Mouse (Mus musculus): ENCODE measurements around the gene Disc1. TPM values are rescaled to one million over a fixed set of nuclear protein-coding genes. Genes with fewer than 3 reads are reported as not detected.

Gene Disc1
- total RNA-seq, 2 experiments from 2014 or later = 1.9 to 3.1 TPM

DNA sequence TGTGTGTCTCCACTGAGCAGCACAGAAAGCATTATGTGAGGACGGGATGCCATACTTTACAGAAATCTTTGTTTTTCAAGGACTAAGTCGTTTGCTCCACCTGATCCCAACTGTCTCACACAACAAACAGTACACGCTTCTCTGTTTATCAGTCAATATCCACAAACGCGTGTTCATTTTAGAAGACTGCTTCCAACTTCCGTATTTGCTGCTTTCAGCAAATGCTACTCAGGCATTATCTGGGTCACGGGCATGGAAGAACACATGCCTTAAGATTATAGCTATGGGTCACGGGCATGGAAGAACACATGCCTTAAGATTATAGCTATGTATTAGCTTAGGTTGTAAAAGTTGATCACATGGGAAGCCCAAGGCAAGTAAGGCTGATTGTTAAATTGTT is 6.9 kb downstream of the Disc1 start:
- intact Hi-C loops (cut with DNase I) = no loop called here
- DNase-seq (ENCODE audit: extremely low spot score in 1 of 2, low spot score in 2 of 2) = no peak

DNA sequence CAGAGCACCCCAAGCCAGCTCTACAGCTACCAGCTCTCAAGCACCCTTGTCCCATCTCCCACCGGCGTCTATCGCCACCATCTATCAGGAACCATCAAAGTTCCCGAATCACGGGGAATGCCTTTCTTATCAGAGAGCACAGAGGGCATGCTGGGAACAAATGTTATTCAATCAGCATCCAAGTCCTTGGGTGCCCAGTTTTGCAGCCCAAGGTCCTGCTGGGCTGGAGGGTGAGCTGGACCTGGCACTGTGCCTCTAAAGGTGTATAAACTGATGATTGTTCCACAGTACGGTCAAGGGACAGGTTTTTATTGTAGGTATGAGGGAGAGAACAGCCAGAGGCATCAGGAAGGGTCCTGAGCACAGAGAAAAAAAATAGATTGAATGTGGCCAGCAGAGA is 11.6 kb downstream of the Disc1 start:
- no peak for DNase-seq (ENCODE audit: extremely low spot score in 1 of 2, low spot score in 2 of 2)
- intact Hi-C loops (cut with DNase I) = no loop called here

DNA sequence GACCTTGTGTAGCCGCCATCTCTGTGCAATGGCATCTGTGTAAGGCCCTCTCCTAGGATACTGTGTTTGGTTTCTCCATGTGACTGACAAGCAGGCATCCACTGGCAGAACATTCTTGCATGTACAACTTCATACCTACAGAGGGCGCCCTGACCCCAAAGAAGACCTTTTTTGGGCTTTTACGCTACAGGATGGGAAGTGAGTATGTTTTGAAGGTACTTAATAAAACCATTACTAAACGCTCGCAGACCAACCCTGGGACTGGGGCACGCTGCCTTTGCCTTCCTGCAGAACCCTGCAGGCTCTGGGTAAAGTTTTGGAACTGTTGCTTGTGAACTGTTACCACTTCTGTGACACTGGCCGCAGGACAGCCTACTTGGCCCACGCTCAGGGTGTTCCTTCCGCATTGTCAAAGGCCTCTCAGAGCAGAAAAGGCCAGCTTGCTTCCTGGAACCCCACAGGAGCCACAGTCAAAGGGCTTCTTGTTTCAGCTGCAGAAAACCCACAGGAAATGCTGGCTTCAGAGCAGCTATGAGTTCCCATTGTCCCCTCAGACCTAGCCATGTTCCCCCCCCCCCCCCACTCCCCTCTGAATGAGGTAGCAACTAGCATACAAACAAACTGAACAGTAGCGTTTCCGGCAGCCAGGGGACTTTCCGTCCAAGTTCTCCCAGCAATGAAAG is 13.1 kb downstream of the Disc1 start:
- intact Hi-C loops (cut with DNase I) = no loop called here
- DNase-seq (ENCODE audit: extremely low spot score in 1 of 2, low spot score in 2 of 2) = peak; percentile 78 to 89

DNA sequence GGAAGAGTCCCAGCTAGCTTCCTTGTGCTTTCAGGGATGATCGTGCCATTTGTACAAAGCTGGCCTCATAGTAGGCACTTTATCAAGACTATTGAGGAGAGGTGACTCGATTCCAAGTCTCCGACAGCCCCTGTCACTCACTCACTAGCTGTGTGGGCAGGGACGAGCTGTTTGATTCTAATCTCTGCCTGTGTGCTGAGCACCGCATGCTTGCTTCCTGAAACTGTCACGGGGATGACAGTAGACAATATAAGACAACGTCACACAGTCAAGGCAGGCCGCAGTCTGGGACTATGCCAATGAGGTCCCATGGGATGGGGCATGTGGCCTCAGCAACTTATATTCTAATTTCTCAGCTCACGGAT is 13.6 kb downstream of the Disc1 start:
- intact Hi-C loops (cut with DNase I) = no loop called here
- DNase-seq (ENCODE audit: extremely low spot score in 1 of 2, low spot score in 2 of 2) = peak in 1 of 2 experiments; percentile 83

DNA sequence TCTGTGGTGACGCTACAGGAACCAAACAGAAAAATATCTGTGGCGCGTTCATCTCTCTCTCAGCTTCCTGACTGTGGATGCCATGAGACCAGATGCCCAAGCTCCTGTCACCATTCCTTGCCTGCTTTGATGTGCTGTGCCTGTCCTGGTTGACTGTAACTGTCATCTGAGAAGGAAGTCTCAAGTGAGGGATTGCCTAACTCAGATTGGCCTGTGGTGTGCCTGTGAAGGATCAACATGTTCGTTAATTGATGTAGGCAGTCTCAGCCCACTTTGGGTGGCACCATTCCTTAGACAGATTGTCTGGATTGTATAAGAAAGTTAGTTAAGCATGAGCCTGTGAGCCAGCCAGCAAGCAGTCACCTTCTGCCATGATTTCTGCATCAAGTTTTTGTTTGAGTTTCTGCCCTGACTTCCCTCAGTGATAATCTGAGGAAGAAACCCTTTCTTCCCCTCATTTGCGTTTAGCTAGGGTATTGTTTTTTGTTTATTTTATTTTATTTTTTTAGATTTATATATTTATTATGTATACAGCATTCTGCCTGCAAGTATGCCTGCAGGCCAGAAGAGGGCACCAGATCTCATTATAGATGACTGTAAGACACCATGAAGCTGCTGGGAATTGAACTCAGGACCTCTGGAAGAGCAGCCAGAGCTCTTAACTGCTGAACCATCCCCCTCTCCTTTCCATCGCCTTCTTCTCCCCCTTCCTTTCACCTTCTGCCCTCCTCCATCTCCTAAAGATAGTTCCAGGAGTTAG is 14.3 kb downstream of the Disc1 start:
- DNase-seq (ENCODE audit: extremely low spot score in 1 of 2, low spot score in 2 of 2) = no peak
- intact Hi-C loops (cut with DNase I) = no loop called here

DNA sequence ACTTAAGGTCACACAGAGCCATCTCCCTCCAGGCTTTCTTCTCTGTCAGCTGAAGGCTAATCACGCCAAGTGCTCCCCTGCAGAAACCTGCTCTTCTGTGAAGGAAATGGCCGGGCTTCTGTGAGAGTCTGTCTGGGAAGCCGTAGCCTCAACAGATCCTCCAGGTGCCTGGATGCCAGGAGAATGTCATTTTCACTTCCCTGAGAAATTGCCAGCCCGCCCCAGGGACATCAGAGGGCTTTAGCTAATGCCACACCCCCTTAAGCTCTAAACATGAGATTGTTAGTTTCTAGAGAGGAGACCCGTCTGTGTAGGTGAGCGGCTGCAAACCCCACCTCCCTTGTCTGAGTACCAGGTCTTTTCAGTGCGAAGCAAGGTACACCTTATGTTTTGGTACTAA is 15.3 kb downstream of the Disc1 start:
- intact Hi-C loops (cut with DNase I) = no loop called here
- no peak for DNase-seq (ENCODE audit: extremely low spot score in 1 of 2, low spot score in 2 of 2)

DNA sequence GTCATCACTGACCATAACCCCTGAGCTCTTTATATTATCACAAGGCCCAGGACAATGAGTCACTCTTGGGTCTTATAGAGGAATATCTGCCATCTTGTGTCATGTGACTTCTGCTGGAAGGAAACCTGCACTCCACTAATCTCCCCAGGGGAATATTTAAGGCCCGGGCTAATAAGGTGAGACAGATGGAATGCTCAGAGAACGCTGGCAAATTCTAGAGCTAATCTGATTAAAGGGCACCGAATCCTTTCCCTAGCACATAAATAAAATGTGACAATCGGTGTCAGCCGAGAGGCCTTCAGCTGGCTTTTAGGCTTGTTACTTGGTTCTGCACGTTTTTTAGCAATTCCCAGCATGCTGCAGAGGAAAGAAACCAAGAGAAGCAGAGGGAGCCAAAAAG is 15.7 kb downstream of the Disc1 start:
- intact Hi-C loops (cut with DNase I) = loop anchor here (10.0 kb wide), 1 partner anchor 495 kb away; the partner anchor contains the start of gene Sipa1l2

DNA sequence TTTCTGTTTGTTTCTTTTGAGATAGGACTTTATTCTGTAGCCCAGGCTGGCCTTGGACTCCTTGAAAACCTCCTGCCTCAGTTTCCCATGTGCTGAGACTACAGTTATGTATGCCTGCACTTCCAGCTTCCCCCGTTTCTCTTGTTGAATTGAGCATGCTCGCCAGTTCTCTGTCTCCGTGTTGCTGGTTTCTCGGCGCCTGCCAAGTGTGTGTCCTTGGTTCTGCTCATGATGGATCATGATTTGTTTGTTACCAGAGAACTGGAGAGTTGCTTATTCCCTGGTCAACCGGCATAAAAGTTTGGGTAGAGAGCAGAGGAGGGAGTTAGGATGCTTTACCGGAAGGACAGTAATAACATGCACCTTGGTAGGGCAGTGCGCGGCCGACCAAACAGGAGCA is 20.1 kb downstream of the Disc1 start:
- intact Hi-C loops (cut with DNase I) = loop anchor here (10.0 kb wide), 1 partner anchor 491 kb away; the partner anchor contains the start of gene Sipa1l2
- no peak for DNase-seq (ENCODE audit: extremely low spot score in 1 of 2, low spot score in 2 of 2)

More for the DNA sequence above, 15.7 kb downstream of the Disc1 start:
- no peak for DNase-seq (ENCODE audit: extremely low spot score in 1 of 2, low spot score in 2 of 2)

DNA sequence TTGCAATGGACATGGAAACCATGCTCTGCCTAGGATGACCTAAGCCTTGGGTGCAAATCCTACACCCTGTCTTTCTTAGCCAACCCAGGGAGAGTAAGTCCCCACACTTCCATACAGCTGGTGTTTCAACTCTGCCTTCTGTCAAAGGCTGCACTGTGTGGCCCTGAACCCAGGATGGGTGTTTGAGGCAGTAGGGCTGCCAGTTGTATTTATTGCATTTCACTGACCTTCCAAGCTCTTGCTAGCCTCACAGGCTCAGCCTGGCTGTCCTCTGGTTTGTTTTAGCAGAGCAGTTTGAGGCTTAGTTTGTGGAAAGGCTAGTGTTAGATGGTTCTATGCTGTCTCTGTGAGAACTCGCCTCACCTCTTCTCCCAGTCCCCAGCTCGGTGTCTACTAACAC is 20.6 kb downstream of the Disc1 start:
- intact Hi-C loops (cut with DNase I) = loop anchor here (10.0 kb wide), 1 partner anchor 490 kb away; the partner anchor contains the start of gene Sipa1l2
- no peak for DNase-seq (ENCODE audit: extremely low spot score in 1 of 2, low spot score in 2 of 2)

DNA sequence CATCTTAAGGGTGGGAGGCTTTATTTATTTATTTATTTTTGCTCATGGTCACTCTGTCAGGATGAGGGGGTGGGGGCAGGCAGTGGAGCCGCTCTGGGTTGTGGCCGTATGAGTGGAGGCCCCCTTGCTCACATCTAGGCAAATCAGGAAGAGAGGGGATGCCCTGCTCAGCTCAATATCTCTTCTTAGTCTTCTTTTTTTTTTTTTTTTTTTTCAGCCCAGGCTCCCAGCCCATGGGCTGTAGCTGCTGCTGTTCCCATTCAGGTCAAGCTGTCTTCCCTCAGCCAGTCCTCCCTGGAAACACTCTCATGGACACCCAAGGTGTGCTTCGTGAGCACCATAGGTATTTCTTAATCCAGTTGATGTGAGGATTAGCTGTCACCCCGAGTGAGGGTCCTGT is 21.4 kb downstream of the Disc1 start:
- no peak for DNase-seq (ENCODE audit: extremely low spot score in 1 of 2, low spot score in 2 of 2)
- intact Hi-C loops (cut with DNase I) = loop anchor here (10.0 kb wide), 1 partner anchor 489 kb away; the partner anchor contains the start of gene Sipa1l2

DNA sequence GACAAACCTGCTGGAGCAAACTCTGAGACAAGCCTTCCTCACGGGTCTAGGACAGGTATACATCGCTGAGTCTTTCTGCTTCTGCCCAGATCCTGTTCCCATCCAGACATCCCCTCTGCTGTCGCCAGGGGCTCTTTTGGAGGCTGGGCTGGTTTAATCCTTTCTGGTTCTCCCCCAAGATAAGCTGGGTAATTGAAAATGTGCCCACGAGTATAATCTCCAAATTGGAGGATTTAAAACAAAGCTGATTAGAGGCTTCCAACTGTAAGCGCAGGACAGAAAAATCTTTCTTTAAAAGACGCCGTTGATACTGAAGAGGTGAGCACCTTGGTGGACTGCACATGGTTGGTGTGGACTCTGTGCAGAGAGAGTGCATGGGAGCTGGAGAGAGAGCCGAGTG is 23.3 kb downstream of the Disc1 start:
- no peak for DNase-seq (ENCODE audit: extremely low spot score in 1 of 2, low spot score in 2 of 2)
- intact Hi-C loops (cut with DNase I) = loop anchor here (10.0 kb wide), 1 partner anchor 487 kb away; the partner anchor contains the start of gene Sipa1l2

DNA sequence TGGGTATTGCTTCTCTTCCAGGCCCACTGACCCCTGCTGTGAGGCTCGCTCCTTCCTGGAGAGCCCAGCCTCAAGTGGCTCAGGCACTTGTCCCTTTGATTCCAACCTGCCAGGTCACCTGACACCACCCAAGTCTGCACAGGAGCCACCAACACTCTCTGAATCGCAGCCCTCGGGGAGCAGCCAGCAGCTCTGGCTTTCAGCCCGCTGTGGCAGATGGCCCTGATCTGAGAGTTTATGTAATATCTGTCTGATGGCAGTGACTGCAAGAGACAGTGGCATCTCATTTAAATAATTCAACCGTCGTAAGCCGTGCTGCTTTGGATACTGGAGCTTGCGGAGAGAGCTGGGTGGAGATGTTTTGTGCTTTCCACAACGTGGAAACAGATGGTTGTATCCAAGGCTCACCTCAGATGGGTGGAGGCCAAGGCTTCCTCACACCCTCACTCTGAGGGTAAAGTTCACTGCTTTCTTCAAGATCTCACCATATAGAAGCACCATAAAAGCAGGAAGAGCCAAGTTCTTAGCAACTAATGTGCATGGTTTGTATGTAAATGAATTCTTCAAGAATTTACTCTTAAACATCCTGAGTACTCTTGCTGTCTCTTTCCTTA is 24.9 kb downstream of the Disc1 start:
- intact Hi-C loops (cut with DNase I) = loop anchor here (10.0 kb wide), 1 partner anchor 486 kb away; the partner anchor contains the start of gene Sipa1l2
- DNase-seq (ENCODE audit: extremely low spot score in 1 of 2, low spot score in 2 of 2) = peak; percentile 69 to 75

DNA sequence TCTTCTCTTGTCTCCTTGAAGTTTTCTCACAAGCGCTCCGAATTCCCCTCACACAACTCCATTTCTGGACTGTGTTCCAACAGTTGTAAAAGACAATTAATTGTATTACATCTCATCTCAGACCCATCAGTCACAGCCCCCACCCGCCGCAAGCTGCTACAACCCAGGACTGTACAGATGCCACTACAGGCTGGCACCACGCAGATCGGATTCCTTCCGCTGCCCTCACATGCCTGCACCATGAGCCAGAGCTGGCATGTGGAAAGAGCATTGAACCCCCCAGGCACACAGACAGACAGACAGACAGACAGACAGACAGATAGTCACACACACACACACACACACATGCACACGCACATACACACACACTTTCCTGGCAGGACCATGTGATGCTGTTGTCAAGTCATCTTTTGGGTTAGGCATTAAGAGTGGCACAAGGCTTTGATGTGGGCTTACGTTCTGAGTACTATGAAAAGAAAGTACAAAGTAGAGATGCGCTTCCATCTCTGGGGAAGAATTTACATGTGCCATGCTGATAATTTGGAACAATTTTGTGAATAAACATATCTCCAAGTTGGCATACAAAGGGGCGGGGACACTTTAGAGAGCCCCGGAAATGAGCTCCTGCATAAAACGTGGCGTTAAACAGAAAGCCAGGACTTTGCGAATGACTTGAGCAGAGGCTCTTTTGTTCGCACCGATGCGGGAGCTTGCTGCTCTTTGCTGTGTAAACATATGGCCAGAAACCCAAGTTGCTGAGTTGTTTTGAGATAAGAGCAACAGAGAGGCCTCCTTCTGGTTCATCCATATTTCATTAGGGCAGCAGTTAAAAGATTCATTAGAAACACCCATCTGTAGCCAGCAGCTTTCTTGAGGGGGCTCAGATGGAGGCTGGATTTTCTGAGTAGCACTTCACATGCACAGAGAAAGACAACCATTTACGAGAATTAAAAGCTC is 26.7 kb downstream of the Disc1 start:
- intact Hi-C loops (cut with DNase I) = no loop called here
- no peak for DNase-seq (ENCODE audit: extremely low spot score in 1 of 2, low spot score in 2 of 2)

DNA sequence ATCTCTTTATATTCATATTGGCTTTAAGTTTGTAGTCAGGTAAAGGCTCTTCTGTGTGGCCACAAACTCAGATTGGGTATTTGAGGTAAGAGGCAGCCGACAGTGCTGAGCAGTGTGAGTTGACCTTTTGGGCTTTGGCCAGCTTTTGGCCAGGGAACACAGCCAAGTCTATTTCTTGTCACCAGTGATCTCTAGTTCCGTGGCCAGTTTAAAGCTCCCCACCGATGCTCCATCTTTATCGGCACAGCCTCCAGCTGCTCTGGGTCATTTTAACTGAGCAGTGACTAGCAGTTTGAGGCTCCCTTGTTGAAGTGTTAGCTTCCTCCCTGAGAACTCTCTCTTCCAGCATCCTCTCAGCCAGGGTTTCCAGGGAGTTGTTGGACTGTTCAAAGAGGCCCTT is 29.8 kb downstream of the Disc1 start:
- intact Hi-C loops (cut with DNase I) = no loop called here
- DNase-seq (ENCODE audit: extremely low spot score in 1 of 2, low spot score in 2 of 2) = peak; percentile 36 to 59

DNA sequence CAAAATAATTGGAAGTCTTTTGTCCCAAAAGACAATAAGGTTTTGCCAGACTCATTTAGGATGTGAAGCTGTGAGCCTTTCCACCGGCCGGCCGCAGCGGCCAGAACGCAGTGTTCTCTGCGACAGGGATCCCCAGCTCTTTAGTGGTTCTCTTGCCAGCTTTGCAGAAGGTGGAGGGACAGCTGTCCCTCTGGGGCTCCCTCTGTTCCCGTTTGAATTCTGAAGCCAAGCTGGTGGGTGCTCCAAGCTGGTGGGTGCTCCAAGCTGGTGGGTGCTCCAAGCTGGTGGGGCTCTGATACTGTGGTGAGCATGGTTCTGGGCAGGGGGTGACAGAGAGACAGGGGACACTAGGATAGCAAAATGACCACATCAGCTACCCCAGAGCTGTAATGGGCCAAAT is 30.5 kb downstream of the Disc1 start:
- no peak for DNase-seq (ENCODE audit: extremely low spot score in 1 of 2, low spot score in 2 of 2)
- intact Hi-C loops (cut with DNase I) = no loop called here

DNA sequence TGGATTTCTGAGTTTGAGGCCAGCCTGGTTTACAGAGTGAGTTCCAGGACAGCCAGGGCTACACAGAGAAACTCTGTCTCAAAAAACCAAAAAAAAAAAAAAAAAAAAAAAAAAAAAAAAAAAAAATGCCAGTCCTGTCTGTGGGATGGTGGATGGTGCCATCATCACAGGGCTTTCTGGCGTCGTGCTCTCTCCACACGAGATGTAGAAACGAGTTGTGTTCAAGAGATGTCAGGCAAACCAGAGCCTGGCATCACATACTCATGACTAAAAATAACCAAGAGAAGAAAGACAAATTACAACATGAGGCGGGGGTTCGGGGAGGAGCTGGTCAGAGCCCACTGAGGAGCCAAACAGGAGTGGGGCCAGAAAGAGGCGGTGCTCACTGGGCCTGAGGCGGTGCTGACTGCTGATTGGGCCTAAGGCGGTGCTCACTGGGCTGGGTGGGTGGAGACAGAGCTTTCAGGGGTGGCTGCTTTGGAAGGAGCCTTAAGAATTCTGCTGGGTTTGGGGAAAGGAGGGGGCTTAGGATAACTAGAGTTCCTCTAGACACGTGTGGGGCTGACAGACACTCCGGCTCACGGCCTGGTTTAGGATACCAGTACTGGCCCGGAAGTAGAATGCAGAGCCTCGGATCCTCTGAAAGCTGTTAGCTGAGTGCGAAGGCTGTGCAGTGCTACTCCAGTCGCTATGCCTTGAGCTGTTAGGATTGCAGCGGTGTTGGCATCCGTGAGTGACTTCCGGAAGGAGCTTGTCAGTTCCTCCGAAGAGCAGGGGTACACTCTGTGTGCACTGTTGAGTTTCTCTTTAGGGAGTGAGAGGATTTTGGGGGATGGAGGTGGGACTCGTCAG is 37.1 kb downstream of the Disc1 start:
- intact Hi-C loops (cut with DNase I) = no loop called here
- peak; percentile 45 to 73 for DNase-seq (ENCODE audit: extremely low spot score in 1 of 2, low spot score in 2 of 2)

DNA sequence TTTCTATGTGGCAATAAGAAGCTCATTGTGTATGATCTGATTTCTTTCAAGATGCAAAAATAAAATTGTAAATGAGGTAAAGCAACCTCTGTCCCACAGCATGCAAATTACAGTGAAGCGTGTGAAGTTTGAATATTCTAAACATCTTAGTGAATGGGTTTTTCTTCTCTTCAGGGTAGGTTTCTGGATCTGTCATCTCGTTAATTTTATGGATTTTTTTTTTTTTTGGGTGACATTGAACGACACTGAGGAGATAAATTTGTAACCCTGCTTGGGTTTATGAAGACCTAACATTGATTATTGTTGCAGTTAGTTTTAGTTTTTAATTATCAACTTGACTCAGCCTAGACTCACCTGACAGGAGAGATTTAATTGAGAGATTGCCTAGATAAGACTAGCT is 43.1 kb downstream of the Disc1 start:
- no peak for DNase-seq (ENCODE audit: extremely low spot score in 1 of 2, low spot score in 2 of 2)
- intact Hi-C loops (cut with DNase I) = no loop called here

DNA sequence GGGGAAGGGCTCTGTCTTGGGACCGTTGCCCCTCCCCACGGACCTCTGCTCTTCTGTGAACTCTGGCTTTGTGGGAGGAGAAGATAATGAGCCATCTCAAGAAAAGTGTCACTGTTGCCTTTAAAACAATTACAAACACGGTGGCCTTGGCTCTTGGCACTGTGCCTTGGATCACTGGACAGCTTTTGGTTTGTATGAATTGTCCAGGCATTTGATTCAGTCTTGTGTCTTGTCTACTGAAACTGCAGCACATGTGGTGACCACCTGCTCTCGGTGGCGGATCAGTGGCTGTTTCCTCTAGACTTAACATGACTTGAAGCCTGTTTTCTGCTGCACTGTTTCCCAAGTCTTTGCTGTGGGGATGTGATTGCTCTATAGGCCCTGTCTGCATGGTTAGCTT is 44.1 kb downstream of the Disc1 start:
- DNase-seq (ENCODE audit: extremely low spot score in 1 of 2, low spot score in 2 of 2) = no peak
- intact Hi-C loops (cut with DNase I) = no loop called here
